Mouse (Mus musculus) spleen, postnatal 36 days (tissue): ENCODE measurements around the gene Vmn2r73.
"Not testable (repeated sequence)": the region's sequence is repeated elsewhere in the genome, so short reads cannot be mapped to it uniquely, and the experiment has no call there.

Experiments
- DNase-seq, 2 experiments: peaks; one replicate each; pipeline ENCODE4 v3.0.0; 2022; ENCODE audit warnings: low spot score in 2 of 2, mixed read lengths in 1 of 2

The Vmn2r73 gene

DNA sequence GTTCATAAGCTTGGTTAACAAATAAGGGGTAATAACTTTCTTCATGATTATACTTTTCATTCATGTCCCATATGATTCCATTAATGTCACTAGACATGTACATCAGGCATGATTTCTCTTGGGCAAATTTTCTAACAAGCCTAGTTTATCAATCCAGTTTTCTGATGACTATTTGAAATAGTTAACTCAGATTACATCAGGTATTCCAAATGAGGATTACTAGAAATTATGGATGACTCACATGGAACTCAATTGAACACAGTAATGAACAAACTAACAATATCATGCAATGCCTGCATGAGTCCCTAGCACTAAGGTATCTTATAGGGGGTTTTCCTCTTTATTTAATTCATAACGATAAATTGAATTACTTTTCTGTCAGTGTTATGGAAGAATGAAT is at the start of gene Vmn2r73:
TSS of gene Vmn2r73 (minus strand) at position 101 of the 400 bp plus-strand sequence.
- DNase-seq: no peak

- DNase-seq: no peak
Observed at GRCm38 (mm10) chr7:85840090-85840948, 35.7 kb downstream of the Vmn2r73 start.

- not testable (repeated sequence) for DNase-seq
Observed at GRCm38 (mm10) chr7:85818092-85818491, 58.0 kb downstream of the Vmn2r73 start.
